Mouse (Mus musculus) limb, embryonic 14.5 days (tissue): ENCODE results near the gene Ankrd6. TPM values are rescaled to one million over a fixed set of nuclear protein-coding genes. Genes with fewer than 3 reads are reported as not detected.

Experiments used
- ATAC-seq: fragments of 200-750 bp; cut with Nextera tagmentation; 2 replicates; pipeline ENCODE4 v1.8.0; 2017; ENCODE audit warnings: low read depth, moderate number of reproducible peaks, moderate TSS enrichment; ENCODE audit not compliant: low FRiP score
- DNase-seq: peaks from one replicate; pipeline ENCODE4 v3.0.0-alpha.2; 2015; ENCODE audit warnings: low spot score
- H3K27ac ChIP-seq: fragments of 300-500 bp; sonication (generic); replicated peaks from 2 replicates; pipeline ENCODE4 v1.5.1; 2014; ENCODE audit warnings: low read depth, mild to moderate bottlenecking, low read length, moderate library complexity, mixed read lengths
- H3K27me3 ChIP-seq: fragments of 300-500 bp; sonication (generic); 2 replicates; pipeline ENCODE4 v1.6.1; 2014; ENCODE audit warnings: low read length, mixed read lengths; ENCODE audit not compliant: control insufficient read depth, insufficient read depth
- H3K36me3 ChIP-seq: fragments of 300-500 bp; sonication (generic); 2 replicates; pipeline ENCODE4 v1.6.1; 2014; ENCODE audit warnings: mild to moderate bottlenecking, low read length, moderate library complexity, mixed read lengths; ENCODE audit not compliant: control insufficient read depth, insufficient read depth
- H3K4me1 ChIP-seq: fragments of 300-500 bp; sonication (generic); 2 replicates; pipeline ENCODE4 v1.6.1; 2014; ENCODE audit warnings: antibody characterized with exemption, low read length, mixed read lengths; ENCODE audit not compliant: control insufficient read depth, insufficient read depth
- H3K4me2 ChIP-seq: fragments of 300-500 bp; sonication (generic); replicated peaks from 2 replicates; pipeline ENCODE4 v1.6.1; 2014; ENCODE audit warnings: low read depth, mild to moderate bottlenecking, low read length, moderate library complexity; ENCODE audit not compliant: severe bottlenecking
- H3K4me3 ChIP-seq: fragments of 300-500 bp; sonication (generic); replicated peaks from 2 replicates; pipeline ENCODE4 v1.5.1; 2014; ENCODE audit warnings: low read length
- H3K9ac ChIP-seq: fragments of 300-500 bp; sonication (generic); 2 replicates; pipeline ENCODE4 v1.6.1; 2014; ENCODE audit warnings: mild to moderate bottlenecking, low read depth, low read length, moderate library complexity; ENCODE audit not compliant: severe bottlenecking
- H3K9me3 ChIP-seq: fragments of 300-500 bp; sonication (generic); 2 replicates; pipeline ENCODE4 v1.6.1; 2016; ENCODE audit warnings: low read length; ENCODE audit not compliant: control insufficient read depth
- POLR2A ChIP-seq: fragments of 200-500 bp; IDR thresholded peaks from 2 replicates; pipeline ENCODE4 v1.8.0; 2012; ENCODE audit warnings: inconsistent platforms, mild to moderate bottlenecking, moderate library complexity, borderline replicate concordance; ENCODE audit not compliant: insufficient read depth, insufficient read length; ENCODE audit errors: extremely low read depth
- WGBS: fragments of 180-500 bp; shearing (Covaris S2); extraction: QIAGEN DNeasy Blood & Tissue Kit; methylation state at CpG from one replicate; pipeline ENCODE4 v1.1.7; 2014; 5-methylcytosine and 5-hydroxymethylcytosine counted together
- polyA plus RNA-seq, 2 experiments: library from polyadenylated mRNA; depleted of rRNA in 1 of 2; stranded (reverse) in 1 of 2; unstranded in 1 of 2; fragments of >200 nt; fragmentation: Nextera tagmentation in 1 of 2; extraction: Ambion mirVana in 1 of 2; gene quantifications; 2 replicates each; pipeline versions ENCODE4 v1.2.1 to v1.2.3; 2012 to 2014

Gene Ankrd6
- polyA plus RNA-seq, 2 experiments = 4.9 to 10.9 TPM

- Histone ChIP-seq H3K36me3 (no peaks in the 10 kb centered on the region), H3K9ac (no peak overlapping the region), H3K27me3 (no peaks in the 10 kb centered on the region), H3K4me2 (no peak overlapping the region), H3K4me3 (no peak overlapping the region), H3K27ac (no peak overlapping the region), H3K4me1 (peaks cover 9% of the 10 kb centered on the region), H3K9me3 (no peaks in the 10 kb centered on the region)
- ATAC-seq = no peak
- no peak for TF ChIP-seq POLR2A
- 91% methylated on average over 6 of the region's 6 CpGs for WGBS
- no peak for DNase-seq
Observed at GRCm38 (mm10) chr4:32864867-32865242, 85.8 kb downstream of the Ankrd6 start.

DNA sequence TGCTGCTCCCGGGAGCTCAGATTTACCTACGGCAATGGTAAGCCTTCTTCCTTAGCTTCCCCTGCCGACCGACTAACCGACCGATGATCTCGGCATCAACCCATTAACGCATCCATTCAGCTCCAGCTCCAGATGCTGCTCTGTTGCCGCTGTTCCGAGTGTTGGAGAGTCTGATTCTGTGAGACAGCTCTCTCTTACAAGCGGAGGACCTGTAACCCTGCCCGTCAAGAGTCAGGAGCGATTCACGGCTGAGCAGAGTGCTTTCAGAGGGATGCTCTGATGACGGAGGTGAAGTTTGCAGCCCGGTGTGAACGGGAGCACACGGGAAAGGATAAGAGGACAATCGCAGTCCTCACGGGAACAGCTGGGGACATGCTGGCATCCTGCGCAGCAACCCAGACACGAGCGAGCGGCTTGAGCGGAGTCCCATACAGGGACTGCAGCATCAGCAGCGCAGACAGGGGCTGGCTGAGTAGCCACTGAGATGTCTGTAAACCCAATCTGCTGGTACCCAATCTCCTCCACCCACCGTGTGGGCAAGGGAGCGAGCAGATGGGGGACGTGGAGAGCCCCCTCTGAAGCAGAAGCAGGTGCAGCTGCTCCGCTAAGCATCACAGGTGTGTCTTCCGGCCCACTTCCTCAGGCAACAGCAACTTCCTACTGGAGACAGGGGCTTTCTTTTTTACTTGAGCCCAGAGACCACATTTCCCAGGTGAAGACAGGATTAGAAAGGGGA lies 86.3 kb downstream of the Ankrd6 start:
- Histone ChIP-seq H3K4me2 (peak overlapping the region; percentile 42), H3K27me3 (no peaks in the 10 kb centered on the region), H3K4me1 (peaks cover 9% of the 10 kb centered on the region), H3K36me3 (no peaks in the 10 kb centered on the region), H3K4me3 (peak overlapping the region; percentile 14), H3K9ac (peak overlapping the region; percentile 21; the same call in 1 of the 2 replicates), H3K9me3 (no peaks in the 10 kb centered on the region), H3K27ac (no peak overlapping the region)
- 38% methylated on average over 29 of the region's 31 CpGs for WGBS
- TF ChIP-seq POLR2A = no peak
- ATAC-seq = no peak
- no peak for DNase-seq

- peak overlapping the region; percentile 14 for H3K4me3 ChIP-seq
Observed at GRCm38 (mm10) chr4:32863447-32864130, 87.1 kb downstream of the Ankrd6 start.

DNA sequence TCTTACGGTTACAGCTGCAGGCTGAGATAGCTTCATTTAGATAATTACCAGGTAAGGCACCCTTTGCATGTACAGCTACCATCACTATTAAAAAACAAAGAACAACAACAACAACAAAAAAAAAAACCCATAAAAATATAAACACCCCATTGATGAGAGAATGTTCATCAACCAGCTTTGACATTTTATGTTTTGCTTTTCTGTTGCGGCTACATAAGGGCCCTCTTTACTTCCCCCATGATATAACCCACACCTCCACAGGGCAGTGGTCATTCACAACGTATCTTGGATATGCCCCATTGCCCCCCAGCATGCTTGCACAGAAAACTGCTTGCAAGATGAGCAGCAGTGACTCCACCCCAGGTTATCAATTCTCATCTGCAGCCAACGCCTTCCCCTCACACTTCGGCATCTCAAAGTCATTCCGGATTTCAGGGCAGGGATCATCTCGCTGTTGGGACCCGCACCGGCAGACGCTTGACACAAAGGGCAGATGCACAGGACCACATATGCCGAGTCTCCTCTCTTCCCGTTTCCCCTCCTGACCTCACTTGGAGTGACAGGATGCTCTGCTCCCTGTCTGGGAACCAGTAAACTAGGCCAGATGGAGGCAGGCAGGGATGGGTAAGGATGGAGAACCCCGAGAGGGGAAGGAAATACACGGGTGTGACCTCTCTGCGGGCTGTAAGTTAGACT lies 87.7 kb downstream of the Ankrd6 start:
- Histone ChIP-seq H3K4me3 (no peak overlapping the region), H3K9me3 (no peaks in the 10 kb centered on the region), H3K36me3 (no peaks in the 10 kb centered on the region), H3K9ac (no peak overlapping the region), H3K27ac (no peak overlapping the region), H3K4me1 (peaks cover 9% of the 10 kb centered on the region), H3K27me3 (no peaks in the 10 kb centered on the region), H3K4me2 (0 out of 2 replicates have a peak overlapping the region, but pooled peaks have one; percentile 42)
- peak; percentile 9; the same call in 1 of the 2 replicates for ATAC-seq
- no peak for TF ChIP-seq POLR2A
- WGBS = 58% methylated on average over 15 of the region's 15 CpGs
- no peak for DNase-seq

More at GRCm38 (mm10) chr4:32863447-32864130, 87.1 kb downstream of the Ankrd6 start:
- no peaks in the 10 kb centered on the region for H3K9me3 ChIP-seq
- no peaks in the 10 kb centered on the region for H3K36me3 ChIP-seq
- no peak for TF ChIP-seq POLR2A
- peak overlapping the region; percentile 21; the same call in 1 of the 2 replicates for H3K9ac ChIP-seq
- H3K27ac ChIP-seq = no peak overlapping the region
- H3K4me2 ChIP-seq = peak overlapping the region; percentile 42
- DNase-seq = no peak
- no peaks in the 10 kb centered on the region for H3K27me3 ChIP-seq
- H3K4me1 ChIP-seq = peaks cover 9% of the 10 kb centered on the region
- WGBS = 21% methylated on average over 12 of the region's 12 CpGs
- ATAC-seq = peak; percentile 50; the same call in 1 of the 2 replicates
